Mouse (Mus musculus) right cerebral cortex, adult 18-20 months (tissue): ENCODE measurements at regions not wholly inside any gene's neighbourhood (a gene's known extent, or its start where the extent isn't known, plus 50 kb on each side); places are given as distances from the start of the nearest gene placed in this dataset.

Source experiments
- DNase-seq: peaks from one replicate; pipeline ENCODE4 v3.0.0; 2022; ENCODE audit warnings: mixed read lengths

DNA sequence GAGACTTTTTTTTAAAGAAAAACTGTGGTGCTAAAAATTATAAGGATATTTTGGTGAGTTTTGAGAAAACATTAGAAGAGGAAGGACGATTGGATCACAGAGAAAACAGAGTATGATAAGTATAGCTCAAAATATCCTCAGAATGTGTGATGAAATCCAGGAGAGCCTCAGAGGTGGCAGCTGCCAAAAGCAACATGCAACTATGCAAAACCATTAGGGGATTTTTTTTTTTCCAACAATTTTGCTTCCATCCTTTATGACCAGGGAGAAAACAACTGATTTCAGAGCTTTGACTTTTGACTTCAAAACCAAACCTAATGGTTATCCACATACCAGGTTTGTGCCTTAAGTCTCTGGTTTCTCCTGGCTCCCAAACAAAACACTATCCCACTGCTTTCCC, 267.4 kb upstream of the Erbb4 start:
- no peak for DNase-seq

DNA sequence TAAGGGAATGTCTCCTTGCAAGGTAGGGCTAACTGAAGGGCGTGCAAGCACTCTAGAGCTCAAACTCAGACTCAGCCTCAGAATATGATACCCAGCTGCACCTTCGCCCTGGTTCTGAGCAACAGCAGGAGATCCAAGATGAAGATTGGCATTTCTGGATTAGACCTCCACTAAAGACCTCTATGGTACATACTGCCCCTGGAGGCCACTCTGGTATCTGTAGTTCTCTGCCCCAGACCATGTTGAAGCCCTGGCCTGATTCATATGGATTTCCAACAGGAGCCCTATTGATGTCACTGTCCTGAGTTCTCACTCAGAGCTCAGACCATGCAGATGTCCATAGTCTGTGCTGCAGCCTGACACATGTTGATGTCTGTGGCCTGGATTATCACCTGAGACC, 262.2 kb upstream of the Erbb4 start:
- DNase-seq = no peak

GRCm38 (mm10) chr1:69367531-69367930, 259.7 kb upstream of the Erbb4 start:
- no peak for DNase-seq

DNA sequence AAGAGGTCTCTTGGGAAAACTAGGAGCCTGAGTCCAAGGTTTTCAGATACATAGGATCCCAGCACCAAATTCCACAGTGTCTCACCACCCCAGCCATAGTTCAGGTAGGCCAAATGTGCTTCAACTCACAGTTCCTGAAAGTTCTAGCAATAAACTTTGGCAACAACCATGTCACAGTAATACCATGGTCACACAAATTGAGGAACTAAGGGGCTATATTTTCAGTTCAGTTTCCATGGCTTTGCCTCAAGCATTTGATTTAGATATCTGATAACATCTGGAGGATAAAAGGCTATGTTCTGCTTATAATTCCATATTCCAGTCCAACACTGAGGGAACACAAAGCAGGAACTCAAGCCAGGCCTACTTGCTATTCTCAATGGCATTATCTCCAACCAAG, 256.2 kb upstream of the Erbb4 start:
- DNase-seq = no peak

DNA sequence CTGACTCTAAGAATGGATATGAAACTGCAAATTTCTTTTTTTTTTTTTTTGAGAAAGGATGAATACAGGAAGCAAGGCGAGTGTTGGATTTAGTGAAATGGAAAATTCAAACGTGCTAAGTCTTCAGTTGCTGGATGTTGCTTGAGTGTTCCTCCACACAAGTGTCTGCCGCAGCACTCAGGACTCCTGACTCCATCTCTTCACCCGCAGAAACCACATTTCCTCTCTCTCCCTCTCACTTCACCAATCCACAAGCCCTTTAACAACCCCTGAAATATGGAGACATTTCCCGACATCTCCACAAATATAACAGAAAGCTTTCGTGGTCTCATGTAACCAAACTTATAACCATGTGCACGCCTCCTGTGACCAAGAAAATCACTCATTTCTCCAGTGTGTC, 249.7 kb upstream of the Erbb4 start:
- DNase-seq = no peak

GRCm38 (mm10) chr1:69350417-69350816, 242.6 kb upstream of the Erbb4 start:
- DNase-seq = no peak

- DNase-seq = no peak
Measured at GRCm38 (mm10) chr1:69349826-69350225, 242.0 kb upstream of the Erbb4 start.

DNA sequence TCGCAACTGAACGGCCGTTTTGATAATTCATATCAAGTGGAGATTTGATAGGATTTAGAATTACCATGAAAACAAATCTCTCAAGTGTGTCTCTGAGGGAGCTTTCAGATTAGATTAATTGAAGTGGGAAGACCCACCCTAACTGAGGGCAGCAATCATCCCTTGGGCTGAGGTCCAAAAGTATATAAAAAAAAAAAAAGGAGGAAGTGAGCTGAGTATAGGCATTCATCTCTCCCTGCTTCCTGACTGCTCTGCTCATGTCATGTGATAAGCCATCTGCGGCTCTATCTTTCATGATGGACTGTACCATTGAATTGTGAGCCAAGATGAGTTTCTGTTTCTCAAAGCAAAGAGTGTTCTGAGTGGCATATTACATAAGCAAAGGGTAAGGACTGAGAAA, 234.2 kb upstream of the Erbb4 start:
- DNase-seq = no peak

- no peak for DNase-seq
Measured at GRCm38 (mm10) chr1:69340481-69340880, 232.6 kb upstream of the Erbb4 start.

DNA sequence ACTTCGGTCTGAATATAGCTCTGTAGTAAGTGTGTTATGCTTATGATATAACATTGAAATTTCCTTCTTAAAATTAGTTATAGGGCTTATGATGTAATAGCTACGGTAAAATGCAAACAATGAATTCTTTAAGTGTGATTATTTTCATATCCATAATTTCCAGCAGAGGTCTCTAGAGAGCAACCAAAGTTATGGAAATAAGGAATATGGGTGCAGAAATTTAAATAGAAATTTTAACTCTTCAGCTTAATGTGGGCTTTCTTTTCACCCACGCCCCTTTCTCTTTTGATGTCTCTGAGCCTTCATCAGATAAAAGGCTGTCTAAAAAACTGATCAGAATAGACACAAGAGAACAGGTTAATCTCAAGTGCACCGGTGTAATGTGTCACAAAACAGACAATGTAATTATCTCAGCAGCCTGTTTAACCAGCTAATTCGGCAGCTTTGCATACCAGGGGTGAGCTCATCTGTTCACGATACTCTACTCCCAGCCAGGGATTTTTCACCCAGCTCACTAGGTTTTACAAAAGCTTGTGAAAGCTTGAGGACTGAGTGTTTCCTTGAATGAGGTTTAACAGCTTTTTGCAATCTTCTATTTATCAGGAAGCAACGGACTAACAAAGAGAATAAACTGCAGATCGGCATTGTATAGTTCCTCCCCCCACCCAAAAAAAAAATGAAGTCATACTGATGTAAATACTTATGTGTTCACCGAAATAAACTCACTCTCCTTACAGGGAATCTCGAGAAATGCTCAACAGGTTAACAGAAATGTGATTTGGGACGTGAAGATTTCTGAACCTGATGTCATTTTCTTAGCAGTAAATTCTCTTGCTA, 223.8 kb upstream of the Erbb4 start:
- DNase-seq = peak; percentile 14

GRCm38 (mm10) chr1:69329399-69329798, 221.5 kb upstream of the Erbb4 start:
- no peak for DNase-seq

DNA sequence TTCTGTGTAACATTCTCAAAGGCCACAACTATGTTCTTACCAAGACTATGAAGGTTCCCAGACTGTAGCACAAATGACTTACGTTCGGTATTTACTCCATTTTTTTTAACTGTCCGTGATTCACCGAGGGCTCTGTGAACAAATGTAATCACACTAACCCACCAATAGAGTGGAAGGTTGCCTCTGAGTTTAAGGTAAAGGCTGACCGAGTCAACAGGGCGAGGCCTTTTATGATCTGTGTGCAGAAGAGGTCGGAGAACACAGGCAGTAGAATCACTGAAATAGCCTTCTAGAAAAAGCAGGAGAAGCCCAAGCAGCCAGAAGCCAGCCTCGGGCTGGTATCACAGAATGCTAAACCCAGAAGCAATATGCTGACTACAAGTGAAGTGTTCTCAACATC, 218.9 kb upstream of the Erbb4 start:
- no peak for DNase-seq

GRCm38 (mm10) chr1:69319526-69319925, 211.7 kb upstream of the Erbb4 start:
- no peak for DNase-seq

DNA sequence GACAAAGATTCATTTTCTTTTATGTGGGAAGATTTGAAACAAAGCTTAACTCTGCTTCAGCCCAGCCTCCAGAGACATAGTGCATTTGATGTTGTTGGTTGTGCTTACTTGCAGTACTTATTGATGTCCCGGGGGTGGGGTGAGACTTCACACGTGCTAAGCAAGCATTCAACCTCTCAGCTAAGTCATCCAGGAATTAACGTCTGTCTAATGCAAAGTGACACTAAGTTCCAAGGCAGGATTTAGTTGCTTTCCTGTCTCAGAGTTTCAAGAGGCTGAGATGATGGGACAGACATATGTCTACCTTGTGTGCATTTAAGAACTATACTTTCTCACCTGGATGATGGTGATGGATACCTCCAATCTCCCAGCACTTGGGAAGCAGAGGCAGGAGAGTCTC, 189.0 kb upstream of the Erbb4 start:
- no peak for DNase-seq

DNA sequence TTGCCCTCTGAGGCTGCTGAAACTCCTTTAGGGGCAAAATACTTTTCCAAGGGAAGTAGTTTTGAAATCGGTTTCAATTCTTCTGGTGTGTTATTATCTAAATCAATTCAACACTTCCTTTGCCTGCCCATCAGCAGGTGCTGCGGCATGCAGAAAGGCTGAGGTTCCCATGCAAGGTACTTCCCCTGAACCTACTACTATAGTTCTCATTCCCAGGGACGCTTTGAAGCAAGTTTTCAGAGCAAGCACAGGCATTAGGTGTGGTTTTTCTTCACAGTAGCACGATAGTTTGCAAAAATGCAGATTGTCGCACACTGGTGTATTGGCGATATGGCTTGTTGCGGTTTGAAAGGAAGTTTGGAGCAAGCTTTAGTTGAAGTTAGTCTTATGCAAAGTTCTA, 183.5 kb upstream of the Erbb4 start:
- no peak for DNase-seq

- DNase-seq = no peak
Measured at GRCm38 (mm10) chr1:69286374-69286773, 178.5 kb upstream of the Erbb4 start.

DNA sequence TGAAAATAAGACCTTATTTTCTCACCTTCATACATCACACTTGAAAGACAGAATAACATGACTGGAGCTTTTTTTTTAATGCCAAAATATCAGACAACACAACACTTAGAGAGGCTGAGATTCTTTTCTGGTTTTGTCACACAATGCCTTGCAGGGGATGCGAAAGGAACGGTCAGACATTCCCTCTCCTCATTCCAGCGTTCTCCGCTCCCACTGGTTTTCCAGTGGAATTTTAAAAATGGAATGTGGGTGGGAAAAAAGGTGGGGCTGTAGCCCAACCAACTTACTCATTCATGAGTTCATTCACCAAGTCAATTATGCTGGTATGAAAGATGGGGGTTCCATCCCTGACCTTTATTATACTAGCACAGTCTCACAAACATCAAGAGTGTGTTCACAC, 169.6 kb upstream of the Erbb4 start:
- no peak for DNase-seq

- DNase-seq = no peak
Measured at GRCm38 (mm10) chr1:69247691-69248090, 139.8 kb upstream of the Erbb4 start.

DNA sequence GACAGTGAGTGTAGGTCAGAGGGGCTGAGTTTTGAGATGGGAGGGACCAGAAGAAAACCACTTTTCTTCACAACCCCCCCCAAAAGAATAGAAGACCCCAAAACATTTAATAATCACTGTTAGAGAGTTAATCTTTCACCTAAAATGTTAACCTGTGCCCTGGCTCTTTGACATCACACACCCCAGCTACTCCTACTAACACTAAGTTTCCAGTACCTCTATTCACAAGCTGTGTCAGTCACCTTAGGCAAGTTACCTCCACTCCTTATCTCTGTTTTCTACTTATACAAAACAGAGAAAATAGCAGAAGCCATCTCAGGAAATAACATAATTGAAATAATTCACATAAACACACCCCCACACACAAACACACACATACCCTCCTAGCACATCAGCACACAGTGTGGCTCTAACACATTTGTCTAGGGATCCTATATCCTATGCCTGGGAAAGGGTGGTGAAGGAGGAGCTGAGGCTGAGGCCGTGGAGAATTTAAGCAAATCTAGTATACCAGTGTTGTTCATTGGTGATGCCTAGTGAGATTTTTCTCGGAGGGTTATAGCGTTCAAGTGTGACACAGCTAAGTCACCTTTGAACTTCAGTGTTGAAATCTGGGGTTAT, 134.5 kb upstream of the Erbb4 start:
- no peak for DNase-seq

GRCm38 (mm10) chr1:69241502-69242214, 133.8 kb upstream of the Erbb4 start:
- DNase-seq = peak; percentile 52

- no peak for DNase-seq
Measured at GRCm38 (mm10) chr1:69227864-69228263, 120.0 kb upstream of the Erbb4 start.

DNA sequence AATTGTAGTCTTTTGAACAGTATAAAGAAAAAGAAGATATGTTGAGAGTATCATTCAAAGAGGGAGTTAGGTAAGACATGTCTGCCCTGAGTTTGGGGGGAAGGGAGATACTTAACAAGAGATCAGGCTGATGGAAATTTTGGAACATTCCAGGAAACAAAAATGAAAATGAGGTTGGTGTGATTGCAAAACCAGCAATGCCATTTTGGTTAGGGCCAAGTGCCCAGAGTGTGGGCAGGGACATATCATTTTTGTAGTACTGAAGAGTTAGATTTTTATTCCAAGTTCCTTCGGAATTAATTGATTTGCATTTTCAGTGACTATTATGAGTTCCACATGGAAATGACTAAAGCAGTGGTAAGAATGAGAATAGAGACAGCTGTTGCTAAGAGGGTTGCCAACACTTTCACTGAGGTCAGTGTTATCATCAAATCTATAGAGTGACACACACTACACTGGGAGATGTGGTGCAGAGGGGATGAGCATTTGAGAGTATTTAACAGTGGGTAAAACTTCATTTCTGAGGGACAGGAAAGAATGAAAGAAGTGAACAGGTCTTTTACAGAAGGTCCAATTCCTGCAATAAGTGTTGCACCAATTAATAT, 105.1 kb upstream of the Erbb4 start:
- no peak for DNase-seq

- no peak for DNase-seq
Measured at GRCm38 (mm10) chr1:69202745-69203144, 94.9 kb upstream of the Erbb4 start.

GRCm38 (mm10) chr1:69165202-69165601, 57.3 kb upstream of the Erbb4 start:
- DNase-seq = no peak
